Mouse (Mus musculus) gastrocnemius, adult 18-20 months (tissue): ENCODE measurements around the gene Gm7982. TPM values are rescaled to one million over a fixed set of nuclear protein-coding genes. Genes with fewer than 3 reads are reported as not detected.
"Not testable (repeated sequence)": the region's sequence is repeated elsewhere in the genome, so short reads cannot be mapped to it uniquely, and the experiment has no call there.

Experiments used
- DNase-seq: peaks from one replicate; pipeline ENCODE4 v3.0.0; 2021; ENCODE audit warnings: low spot score
- long read RNA-seq, 2 experiments: library from polyadenylated mRNA; stranded (forward); transcript quantifications; one replicate each; pipeline ENCODE4 v2.0.0; 2021
- total RNA-seq, 2 experiments: library from RNA; stranded (reverse); gene quantifications; 2 replicates each; pipeline ENCODE4 v1.2.3; 2021

Gene Gm7982
- total RNA-seq, result not detected
- long read RNA-seq, experiment 1, result 0 reads
- long read RNA-seq, experiment 2, result 0 reads

DNA sequence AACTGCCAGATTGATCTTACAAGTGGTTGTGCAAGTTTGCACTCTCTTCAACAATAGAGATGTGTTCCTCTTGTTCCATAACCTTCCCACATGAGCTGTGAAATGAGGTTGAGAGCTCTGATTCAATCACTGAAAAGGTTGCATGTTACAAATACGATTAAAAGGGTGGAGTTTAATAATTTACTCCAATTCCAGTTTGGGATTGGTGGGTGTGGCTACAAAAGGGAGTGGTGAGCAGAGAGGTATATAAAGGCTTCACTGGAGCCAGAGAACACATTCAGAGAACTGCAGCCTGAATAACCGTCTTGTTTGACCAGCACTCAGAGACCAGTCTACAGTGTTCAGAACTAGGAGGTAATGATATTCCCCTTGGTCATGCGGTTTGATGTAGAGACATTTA is at the start of gene Gm7982:
Gene Gm7982 (plus strand): TSS at position 301 of the 400 bp plus-strand sequence.
- DNase-seq, result not testable (repeated sequence)

DNA sequence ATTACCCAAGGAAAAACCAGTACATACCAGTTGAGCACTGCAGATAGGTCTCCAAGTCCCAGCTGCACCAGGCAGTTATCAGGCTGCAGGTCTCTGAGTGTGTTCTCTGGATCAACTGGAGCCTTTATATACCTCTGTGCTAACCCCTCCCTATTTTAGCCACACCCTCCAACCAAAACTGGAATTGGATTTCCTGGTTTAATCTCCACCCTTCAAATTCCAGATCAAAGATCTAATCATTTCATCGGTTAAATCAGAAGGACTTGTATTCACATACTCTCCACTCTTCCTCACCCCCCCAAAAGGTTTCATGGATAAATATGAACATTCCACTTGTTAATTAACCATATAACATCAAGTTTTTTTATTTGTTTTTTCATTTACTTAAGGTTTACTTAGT is 5.7 kb upstream of the Gm7982 start, which contains the start of gene Gm7978:
Gene Gm7978 (minus strand): TSS at position 101 of the 400 bp plus-strand sequence.
- DNase-seq, result not testable (repeated sequence)

DNA sequence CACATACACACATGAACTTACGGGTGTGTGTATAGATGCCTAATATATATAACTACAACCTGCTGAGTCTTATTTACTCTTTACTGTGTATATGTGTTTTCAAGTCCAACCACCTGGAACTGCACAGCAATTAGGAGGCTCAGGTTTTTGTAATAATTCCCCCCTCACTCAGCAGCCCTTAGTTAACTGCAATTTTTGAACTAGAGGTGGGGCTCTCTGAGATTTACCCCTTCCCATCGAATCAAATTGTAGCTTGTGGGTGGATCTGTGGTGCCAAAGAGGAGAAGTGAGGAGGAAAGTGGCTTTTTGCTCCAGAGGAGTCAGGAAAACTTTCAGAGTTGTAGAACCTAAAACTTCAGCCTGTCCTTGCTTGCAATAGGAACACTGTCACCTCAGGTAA is 33.9 kb downstream of the Gm7982 start, which contains the start of gene E330014E10Rik:
Gene E330014E10Rik (plus strand): TSS at position 301 of the 400 bp plus-strand sequence.
- not testable (repeated sequence) for DNase-seq

Other genes starting within 250 kb of the Gm7982 start
- gene Gm3286, start 231.3 kb upstream of the Gm7982 start, total RNA-seq, result not detected
- gene Gm7971, start 147.1 kb upstream of the Gm7982 start, total RNA-seq, result not detected
- gene Gm7978, start 5.8 kb upstream of the Gm7982 start, total RNA-seq, result not detected
- gene E330014E10Rik, start 34.0 kb downstream of the Gm7982 start, total RNA-seq, result not detected
- gene Cxcl13, start 214.9 kb downstream of the Gm7982 start, total RNA-seq, result 1 to 10 TPM in 1 of 2 experiments, under 1 TPM in 1; 0.80 to 1.6 TPM